11 mouse cellular contexts compared by ENCODE assay signal in genomic region chr11:100403445-100404134, GRCm38 (mm10). TPM values are rescaled to one million over a fixed set of nuclear protein-coding genes. Genes with fewer than 3 reads are reported as not detected.
A peak's percentile ranks its signal among the peaks of the same experiment; 100 is the strongest.
DNase-seq lines count a peak whose midpoint lies in the region; ATAC-seq and TF ChIP-seq lines count a peak whose summit lies in the region.
"Had no signal": no experiment of that assay in that cellular context is flagged by ENCODE, and none has a peak within 500 bp of the region (broad histone marks: within the 10 kb centered on the region; RNA-seq: fewer than 3 reads in every experiment).

No protein-coding gene starts in this region.

- 19% methylated on average over 10 of the region's 10 CpGs for WGBS in lung, embryonic 14.5 days
- WGBS in heart, postnatal 0 days, result 8% methylated on average over 10 of the region's 10 CpGs
- 34% methylated on average over 10 of the region's 10 CpGs for WGBS in stomach, embryonic 16.5 days

- TF ChIP-seq EP300 in heart, postnatal 0 days (IDR thresholded peaks at IDR 0.05; ENCODE audit: low read depth), result no peak

- H3K9ac ChIP-seq in lung, embryonic 14.5 days, result no peak overlapping the region
- H3K9ac ChIP-seq in heart, postnatal 0 days (replicated peaks; ENCODE audit: low read depth, low read length), result no peak overlapping the region
- no peak overlapping the region for H3K9ac ChIP-seq in stomach, embryonic 16.5 days (ENCODE audit: low read length)

- peak; percentile 29; the same call in 1 of the 2 replicates for ATAC-seq in lung, embryonic 14.5 days (ENCODE audit: insufficient read depth)
- ATAC-seq in heart, postnatal 0 days (ENCODE audit: insufficient read depth, low read depth), result peak; percentile 27
- peak; percentile 18; the same call in 1 of the 2 replicates for ATAC-seq in stomach, embryonic 16.5 days (ENCODE audit: insufficient read depth, low FRiP score)
- ATAC-seq: hindbrain, embryonic 16.5 days had no signal

- no peaks in the 10 kb centered on the region for H3K27me3 ChIP-seq in lung, embryonic 14.5 days (ENCODE audit: insufficient read depth, low read length)
- no peaks in the 10 kb centered on the region for H3K27me3 ChIP-seq in heart, postnatal 0 days (ENCODE audit: control insufficient read depth, insufficient read depth, low read length)
- no peaks in the 10 kb centered on the region for H3K27me3 ChIP-seq in stomach, embryonic 16.5 days (ENCODE audit: control insufficient read depth, insufficient read depth, low read length)

- H3K36me3 ChIP-seq in lung, embryonic 14.5 days (ENCODE audit: insufficient read depth), result peaks cover 12% of the 10 kb centered on the region
- H3K36me3 ChIP-seq in heart, postnatal 0 days (replicated peaks; ENCODE audit: control insufficient read depth, insufficient read depth, low read length), result no peaks in the 10 kb centered on the region
- H3K36me3 ChIP-seq in stomach, embryonic 16.5 days (ENCODE audit: control insufficient read depth, insufficient read depth, low read length), result no peaks in the 10 kb centered on the region

- peaks cover 22% of the 10 kb centered on the region; the same call in 1 of the 2 replicates for H3K4me1 ChIP-seq in lung, embryonic 14.5 days (ENCODE audit: insufficient read depth)
- peaks cover 50% of the 10 kb centered on the region for H3K4me1 ChIP-seq in heart, postnatal 0 days (ENCODE audit: control insufficient read depth, insufficient read depth)
- H3K4me1 ChIP-seq in stomach, embryonic 16.5 days (ENCODE audit: control insufficient read depth, insufficient read depth, low read length), result peaks cover 28% of the 10 kb centered on the region; the same call in 1 of the 2 replicates

- no peak for TF ChIP-seq CTCF in lung, embryonic 14.5 days (IDR thresholded peaks at IDR 0.05; ENCODE audit: low read depth)
- TF ChIP-seq CTCF in heart, postnatal 0 days (IDR thresholded peaks at IDR 0.05; ENCODE audit: low read depth), result no peak
- TF ChIP-seq CTCF in gastrocnemius, adult 2 months (IDR thresholded peaks at IDR 0.05), result no peak

- H3K4me3 ChIP-seq in lung, embryonic 14.5 days (ENCODE audit: low read depth, low read length), result no peak overlapping the region
- H3K4me3 ChIP-seq in heart, postnatal 0 days (ENCODE audit: low read depth, low read length), result no peak overlapping the region
- no peak overlapping the region for H3K4me3 ChIP-seq in stomach, embryonic 16.5 days (replicated peaks; ENCODE audit: low read length)
- H3K4me3 ChIP-seq in gastrocnemius, adult 2 months, result no peak overlapping the region

- DNase-seq in heart, adult 18-20 months, result peak; percentile 37 to 39
- DNase-seq in heart, adult 9 months (ENCODE audit: low spot score in 2 of 2), result no peak
- DNase-seq in lung, embryonic 14.5 days, result peak; percentile 39
- no peak for DNase-seq in lung, adult 18-20 months
- peak; percentile 60 for DNase-seq in heart, postnatal 0 days (ENCODE audit: low spot score)
- no peak for DNase-seq in gastrocnemius, adult 2 months
- DNase-seq: right cerebral cortex, postnatal 14 days had no signal

- intact Hi-C loops in gastrocnemius, adult 2 months (cut with DNase I), result no loop called here

- H3K9me3 ChIP-seq in lung, embryonic 14.5 days (ENCODE audit: low read depth, low read length), result no peaks in the 10 kb centered on the region
- no peaks in the 10 kb centered on the region for H3K9me3 ChIP-seq in heart, postnatal 0 days (replicated peaks; ENCODE audit: control insufficient read depth, low read length)
- no peaks in the 10 kb centered on the region for H3K9me3 ChIP-seq in stomach, embryonic 16.5 days (replicated peaks; ENCODE audit: control insufficient read depth, low read length)

- no peak overlapping the region for H3K4me2 ChIP-seq in lung, embryonic 14.5 days
- peak overlapping the region; percentile 42; the same call in 1 of the 2 replicates for H3K4me2 ChIP-seq in heart, postnatal 0 days (ENCODE audit: low read depth, low read length)
- H3K4me2 ChIP-seq in stomach, embryonic 16.5 days (ENCODE audit: low read depth, low read length), result no peak overlapping the region

- peak overlapping the region; percentile 61 for H3K27ac ChIP-seq in lung, embryonic 14.5 days (ENCODE audit: low read depth)
- peak overlapping the region; percentile 94 for H3K27ac ChIP-seq in heart, postnatal 0 days (ENCODE audit: low read depth)
- H3K27ac ChIP-seq in stomach, embryonic 16.5 days (ENCODE audit: low read length), result peak overlapping the region; percentile 77
- no peak overlapping the region for H3K27ac ChIP-seq in gastrocnemius, adult 2 months
- H3K27ac ChIP-seq: macrophage had no signal

RNA-seq across cellular contexts. Expression of gene Jup, which starts 6.0 kb away (rescaled TPM):
- 100 to 1,000 TPM; 208 to 239 TPM for total RNA-seq in heart, adult 18-20 months (2021)
- polyA plus RNA-seq in lung, embryonic 14.5 days (2014; fragmentation: Nextera tagmentation; extraction: Ambion mirVana), result 88.3 and 93.1 TPM in 2 replicates
- total RNA-seq in heart, postnatal 0 days (2014; rRNA removed; ENCODE audit: low replicate concordance), result 319 and 341 TPM in 2 replicates
- polyA plus RNA-seq in heart, postnatal 0 days (2015; fragmentation: Nextera tagmentation; extraction: Ambion mirVana), result 135 and 142 TPM in 2 replicates
- 247 and 328 TPM in 2 replicates for polyA plus RNA-seq in stomach, embryonic 16.5 days (2015; fragmentation: Nextera tagmentation; extraction: Ambion mirVana)
- 100 to 1,000 TPM in 1 of 2 experiments, 10 to 100 TPM in 1; 68.6 to 104 TPM for total RNA-seq in gastrocnemius, adult 2 months (2021)

RNA-seq across cellular contexts. Expression of gene P3h4, which starts 11.0 kb away (rescaled TPM):
- total RNA-seq in heart, adult 18-20 months (2021), result 10 to 100 TPM; 13.2 to 15.2 TPM
- polyA plus RNA-seq in lung, embryonic 14.5 days (2014; fragmentation: Nextera tagmentation; extraction: Ambion mirVana), result 64.5 and 67.3 TPM in 2 replicates
- total RNA-seq in heart, postnatal 0 days (2014; rRNA removed; ENCODE audit: low replicate concordance), result 58.0 and 66.1 TPM in 2 replicates
- 39.3 and 42.9 TPM in 2 replicates for polyA plus RNA-seq in heart, postnatal 0 days (2015; fragmentation: Nextera tagmentation; extraction: Ambion mirVana)
- polyA plus RNA-seq in stomach, embryonic 16.5 days (2015; fragmentation: Nextera tagmentation; extraction: Ambion mirVana), result 56.7 and 62.1 TPM in 2 replicates
- total RNA-seq in gastrocnemius, adult 2 months (2021), result 1 to 10 TPM; 2.0 to 4.6 TPM

RNA-seq across cellular contexts. Expression of gene Fkbp10, which starts 11.9 kb away (rescaled TPM):
- total RNA-seq in heart, adult 18-20 months (2021), result 1 to 10 TPM; 7.2 to 7.4 TPM
- 135 and 146 TPM in 2 replicates for polyA plus RNA-seq in lung, embryonic 14.5 days (2014; fragmentation: Nextera tagmentation; extraction: Ambion mirVana)
- total RNA-seq in heart, postnatal 0 days (2014; rRNA removed; ENCODE audit: low replicate concordance), result 106 and 114 TPM in 2 replicates
- 93.0 and 95.9 TPM in 2 replicates for polyA plus RNA-seq in heart, postnatal 0 days (2015; fragmentation: Nextera tagmentation; extraction: Ambion mirVana)
- polyA plus RNA-seq in stomach, embryonic 16.5 days (2015; fragmentation: Nextera tagmentation; extraction: Ambion mirVana), result 114 and 119 TPM in 2 replicates
- 1 to 10 TPM; 1.9 to 4.5 TPM for total RNA-seq in gastrocnemius, adult 2 months (2021)
- total RNA-seq: common myeloid progenitor, adult 5-6 weeks had no signal
- polyA plus RNA-seq: macrophage had no signal

RNA-seq across cellular contexts. Expression of gene Nt5c3b, which starts 38.0 kb away (rescaled TPM):
- 10 to 100 TPM; 17.9 to 24.7 TPM for total RNA-seq in heart, adult 18-20 months (2021)
- 127 and 136 TPM in 2 replicates for polyA plus RNA-seq in lung, embryonic 14.5 days (2014; fragmentation: Nextera tagmentation; extraction: Ambion mirVana)
- 54.4 and 68.3 TPM in 2 replicates for total RNA-seq in heart, postnatal 0 days (2014; rRNA removed; ENCODE audit: low replicate concordance)
- polyA plus RNA-seq in heart, postnatal 0 days (2015; fragmentation: Nextera tagmentation; extraction: Ambion mirVana), result 84.7 and 85.0 TPM in 2 replicates
- polyA plus RNA-seq in stomach, embryonic 16.5 days (2015; fragmentation: Nextera tagmentation; extraction: Ambion mirVana), result 99.1 and 109 TPM in 2 replicates
- total RNA-seq in gastrocnemius, adult 2 months (2021), result 1 to 10 TPM; 6.6 to 8.8 TPM

RNA-seq across cellular contexts. Expression of gene Klhl10, which starts 38.1 kb away (rescaled TPM):
- under 1 TPM; 0.60 to 0.95 TPM for total RNA-seq in heart, adult 18-20 months (2021)
- polyA plus RNA-seq in lung, embryonic 14.5 days (2014; fragmentation: Nextera tagmentation; extraction: Ambion mirVana), result 0.24 and 0.58 TPM in 2 replicates
- not detected in 2 replicates for total RNA-seq in heart, postnatal 0 days (2014; rRNA removed; ENCODE audit: low replicate concordance)
- polyA plus RNA-seq in heart, postnatal 0 days (2015; fragmentation: Nextera tagmentation; extraction: Ambion mirVana), result 0.34 and 0.47 TPM in 2 replicates
- 0.29 and 0.30 TPM in 2 replicates for polyA plus RNA-seq in stomach, embryonic 16.5 days (2015; fragmentation: Nextera tagmentation; extraction: Ambion mirVana)
- total RNA-seq in gastrocnemius, adult 2 months (2021), result under 1 TPM; 0.23 to 0.39 TPM
- total RNA-seq: common myeloid progenitor, adult 5-6 weeks had no signal

Comparison
In these comparisons a context has a peak if more than half of its experiments do, and no peak if none do; other contexts are left out.
1. DNase-seq: peak in heart, adult 18-20 months (2 of 2), lung, embryonic 14.5 days (single experiment) and heart, postnatal 0 days (single experiment); none in heart, adult 9 months (0 of 2), lung, adult 18-20 months (0 of 2) and gastrocnemius, adult 2 months (single experiment).
2. RNA of gene Fkbp10, which starts 11.9 kb away (total RNA-seq): 106 to 114 TPM in heart, postnatal 0 days; 7.2 to 7.4 TPM in heart, adult 18-20 months and 1.9 to 4.5 TPM in gastrocnemius, adult 2 months; every median in the first group is over 10 times any median in the second.
3. Peak in every context shown above with its lines, with median percentiles within 50 percentile points of each other: ATAC-seq.